Mouse (Mus musculus): ENCODE results near the gene Trmt10a.

DNA sequence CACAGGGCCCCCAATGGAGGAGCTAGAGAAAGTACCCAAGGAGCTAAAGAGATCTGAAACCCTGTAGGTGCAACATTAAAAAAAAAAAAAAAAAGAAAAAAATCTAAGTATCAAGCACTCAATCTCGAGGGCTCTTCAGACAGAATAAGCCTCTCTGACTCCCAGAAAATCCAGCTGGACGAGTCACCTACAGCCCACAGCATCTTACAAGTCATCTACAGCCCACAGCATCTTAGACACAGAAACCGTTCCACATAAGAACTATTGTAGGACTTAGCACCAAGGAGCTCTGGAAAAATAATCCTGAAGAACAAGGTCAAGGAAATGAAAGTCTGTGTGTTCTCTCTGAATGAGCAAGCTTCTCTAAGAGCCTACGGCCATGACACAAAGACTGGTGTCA, 41.3 kb upstream of the Trmt10a start:
- TF ChIP-seq CTCF (IDR thresholded peaks at IDR 0.05; ENCODE audit: extremely low read depth, insufficient read length, insufficient replicate concordance, low read depth, low read length) (no peak), POLR2A (IDR thresholded peaks at IDR 0.05; ENCODE audit: low read depth, low read length) (no peak)

Measured in small intestine, adult 2 months (tissue).